Mouse (Mus musculus) urinary bladder, postnatal 25 days (tissue): Measurements from ENCODE around the gene Hddc3.

ENCODE experiments used
- DNase-seq: peaks from one replicate; pipeline ENCODE4 v3.0.0; 2022; ENCODE audit warnings: low spot score

Gene Hddc3

GRCm38 (mm10) chr7:80334848-80335247 lies 8.1 kb upstream of the Hddc3 start:
- DNase-seq: no peak

DNA sequence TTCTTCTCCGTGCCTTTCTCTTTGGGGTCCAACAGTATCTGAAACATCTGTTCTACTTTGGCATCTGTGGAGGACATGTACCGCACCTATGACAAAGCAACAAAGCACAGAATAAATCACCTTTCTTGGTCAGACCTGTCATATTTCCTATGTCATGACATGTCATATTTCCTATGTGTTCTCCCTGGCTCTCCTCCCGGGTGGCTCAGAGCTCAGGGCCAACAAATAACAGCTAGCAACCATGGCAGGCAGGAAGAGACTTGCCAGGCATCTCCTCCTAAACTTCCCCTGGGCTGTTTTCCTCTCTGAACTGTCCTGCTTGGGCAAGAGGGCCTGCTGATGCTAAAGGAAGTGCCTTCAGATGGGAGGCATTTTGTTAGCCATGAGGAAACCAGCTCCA lies 6.0 kb upstream of the Hddc3 start:
- DNase-seq: no peak

GRCm38 (mm10) chr7:80339371-80339770 lies 3.5 kb upstream of the Hddc3 start:
- DNase-seq: peak; percentile 32

DNA sequence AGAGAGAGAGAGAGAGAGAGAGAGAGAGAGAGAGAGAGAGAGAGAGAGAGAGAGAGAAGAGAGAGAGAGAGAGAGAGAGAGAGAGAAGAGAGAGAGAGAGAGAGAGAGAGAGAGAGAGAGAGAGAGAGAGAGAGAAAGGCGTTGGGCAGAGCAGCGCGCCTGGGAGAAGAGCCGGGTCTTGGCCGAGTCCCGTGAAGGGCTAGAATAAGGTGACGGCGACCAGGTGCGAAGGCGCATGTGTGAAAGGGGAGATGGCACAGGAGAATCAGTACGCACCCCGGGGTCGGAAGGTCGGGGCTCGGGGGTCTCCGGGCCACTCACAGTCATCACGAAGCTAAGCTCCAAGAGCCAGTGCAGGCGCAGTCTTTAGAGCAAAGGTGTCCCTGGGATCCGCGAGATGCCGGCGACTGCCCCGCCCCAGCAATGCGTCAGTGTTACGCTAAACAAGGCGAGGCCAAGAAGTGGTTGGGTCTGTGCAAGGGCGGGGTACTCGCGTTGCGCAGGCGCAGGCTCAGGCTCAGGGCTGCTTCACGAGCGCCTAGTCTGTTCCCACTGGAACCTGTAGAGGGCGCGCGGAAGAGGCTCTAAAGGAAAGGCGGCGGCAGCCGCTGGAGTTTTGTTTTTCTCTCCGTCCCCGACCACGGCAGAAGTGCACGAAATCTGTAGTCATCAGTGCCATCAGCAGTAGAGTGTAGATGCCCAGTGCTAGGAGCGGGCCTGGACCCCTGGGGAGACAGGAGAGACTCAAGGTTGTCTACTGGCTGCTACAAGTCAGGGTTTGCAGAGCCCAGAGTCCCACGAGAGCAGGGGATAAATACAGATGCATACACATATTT lies 2.9 kb upstream of the Hddc3 start:
- DNase-seq: peak; percentile 98

- peak; percentile 41 for DNase-seq
These were observed 2.1 kb upstream of the Hddc3 start, which contains the start of gene Unc45a for GRCm38 (mm10) chr7:80340793-80341192. Unc45a (minus strand) TSS chr7:80341005.

DNA sequence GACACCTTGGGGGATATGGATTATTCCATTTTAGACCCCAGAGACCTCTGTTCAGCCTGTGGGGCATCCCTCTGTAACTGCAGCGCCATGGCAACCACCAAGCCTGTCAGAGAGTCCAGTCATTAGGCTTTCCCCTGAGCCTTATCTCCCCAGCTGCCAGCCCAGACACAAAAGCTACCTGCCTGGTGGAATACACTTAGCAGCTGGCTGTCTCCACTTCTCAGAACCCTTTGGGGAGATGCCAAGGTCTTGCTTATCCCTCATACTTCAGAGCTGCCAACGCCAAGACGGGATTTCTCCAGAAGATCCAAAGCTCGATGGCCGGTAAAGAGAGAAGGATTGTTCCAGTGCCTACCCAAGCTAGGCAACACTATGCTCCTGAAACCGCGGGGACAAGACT lies 1.1 kb upstream of the Hddc3 start:
- DNase-seq: no peak

DNA sequence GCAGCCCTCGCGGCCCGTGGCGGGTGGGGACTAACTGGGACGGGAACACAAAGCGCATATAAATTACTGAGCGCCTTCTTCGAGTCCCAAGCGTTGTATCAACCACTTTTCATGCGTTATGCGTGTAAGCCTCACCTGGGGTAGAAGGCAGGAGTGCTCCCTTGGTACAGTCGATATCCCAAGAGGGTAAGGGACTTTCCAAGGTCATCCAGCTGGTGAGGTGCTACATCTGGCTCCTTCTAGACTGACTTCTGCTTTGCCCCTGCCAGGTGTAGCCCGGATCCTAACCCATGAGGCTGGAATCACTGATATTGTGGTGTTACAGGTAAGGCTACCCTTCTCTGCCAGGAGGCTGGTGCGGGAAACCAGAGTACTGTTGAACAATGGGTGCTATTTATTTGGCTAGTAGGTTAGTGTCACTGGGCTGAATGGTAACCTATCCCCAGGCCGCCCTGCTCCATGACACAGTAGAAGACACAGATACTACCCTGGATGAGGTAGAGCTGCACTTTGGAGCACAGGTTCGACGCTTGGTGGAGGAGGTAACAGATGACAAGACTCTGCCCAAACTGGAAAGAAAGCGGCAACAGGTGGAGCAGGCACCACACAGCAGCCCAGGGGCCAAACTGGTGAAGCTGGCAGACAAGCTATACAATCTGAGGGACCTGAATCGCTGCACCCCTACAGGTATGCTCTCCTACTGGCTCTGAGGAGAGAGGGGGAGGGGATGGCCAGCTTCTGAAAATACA lies 540 bp downstream of the Hddc3 start:
- DNase-seq: no peak

- DNase-seq: no peak
These were observed 3.3 kb downstream of the Hddc3 start for GRCm38 (mm10) chr7:80346173-80346572.

DNA sequence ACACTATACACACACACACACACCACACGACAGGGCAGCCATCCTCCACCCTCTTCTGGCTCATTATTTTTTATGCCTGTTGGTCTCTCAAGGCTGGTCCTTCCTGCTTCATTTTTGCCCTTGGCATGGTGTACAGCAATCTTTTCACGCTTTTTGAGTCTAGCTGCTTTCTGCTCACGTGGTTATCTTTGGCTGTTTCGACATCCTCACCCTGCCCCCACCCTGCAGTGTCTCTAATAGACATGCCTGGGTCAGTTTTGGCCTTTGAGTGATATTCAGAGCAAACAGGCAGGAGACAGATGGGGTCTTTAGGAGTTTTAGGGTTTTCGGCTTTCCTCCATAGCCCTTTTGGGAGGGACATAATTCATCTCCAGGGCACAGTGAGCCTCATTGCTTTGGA lies 3.9 kb downstream of the Hddc3 start:
- DNase-seq: no peak

DNA sequence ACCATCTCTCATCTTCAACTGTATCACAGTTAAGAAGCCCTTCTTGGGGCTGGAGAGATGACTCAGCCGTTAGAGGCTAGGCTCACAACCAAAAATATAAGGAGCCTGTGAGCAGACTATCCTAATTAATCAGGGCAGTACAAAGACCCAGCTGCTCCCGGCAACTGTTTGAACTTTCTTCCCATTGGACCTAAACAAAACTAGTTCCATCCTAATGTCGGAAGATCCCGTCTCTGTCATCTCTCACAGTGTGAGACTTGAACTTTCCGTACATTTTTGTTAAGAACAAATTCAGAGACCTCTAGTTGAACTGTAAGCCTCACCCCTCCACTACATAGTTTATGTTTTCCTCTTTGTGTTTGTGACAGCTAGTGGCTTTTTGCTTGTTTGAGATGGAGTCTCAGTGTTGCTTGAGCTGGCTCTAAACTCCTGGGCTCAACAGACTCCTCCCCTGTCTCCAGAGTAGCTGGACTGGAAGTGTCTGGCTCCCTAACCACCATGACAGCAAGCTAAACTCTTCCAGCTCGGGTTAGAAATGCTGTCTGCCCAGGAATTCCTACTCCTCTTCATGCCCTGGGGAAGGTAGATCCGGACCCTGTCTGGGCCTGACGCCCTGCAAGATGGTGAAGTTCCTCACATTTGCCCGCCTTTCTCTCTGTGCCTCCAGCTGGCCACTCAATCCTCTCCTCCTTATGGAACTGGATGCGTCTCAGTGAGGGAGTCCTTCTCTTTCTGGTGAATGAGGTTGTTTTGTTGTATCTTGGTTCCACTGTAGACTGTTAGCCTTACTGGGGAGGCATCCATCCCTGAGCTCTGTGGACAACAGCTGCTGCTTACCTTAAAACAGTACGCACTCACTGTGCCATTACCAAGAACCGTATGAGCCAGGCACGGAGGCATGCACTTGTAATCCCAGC lies 5.0 kb downstream of the Hddc3 start:
- DNase-seq: no peak

GRCm38 (mm10) chr7:80350808-80351207 lies 7.9 kb downstream of the Hddc3 start:
- no peak for DNase-seq

GRCm38 (mm10) chr7:80352920-80353319 lies 10.0 kb downstream of the Hddc3 start:
- no peak for DNase-seq

DNA sequence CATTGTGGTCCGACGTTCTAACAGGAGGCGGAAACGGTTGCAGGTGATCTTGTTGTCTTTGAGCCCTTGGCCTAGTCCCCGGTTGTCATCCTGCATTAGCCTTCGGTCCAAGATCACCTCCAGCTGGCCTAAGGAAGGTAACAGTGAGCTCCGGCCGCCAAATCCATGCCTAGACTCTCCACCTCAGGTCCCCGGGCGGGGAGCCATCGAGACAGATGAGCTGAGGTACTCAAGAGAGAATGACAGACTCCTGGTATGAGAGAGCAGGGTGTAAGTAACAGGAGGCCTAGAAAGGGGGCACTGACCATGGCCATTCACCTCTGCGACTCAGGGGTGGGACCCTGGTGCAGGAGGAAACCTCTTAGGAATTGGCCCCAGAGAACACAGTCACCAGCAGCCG lies 13.4 kb downstream of the Hddc3 start:
- no peak for DNase-seq

- no peak for DNase-seq
These were observed 14.3 kb downstream of the Hddc3 start for GRCm38 (mm10) chr7:80357156-80357555.

DNA sequence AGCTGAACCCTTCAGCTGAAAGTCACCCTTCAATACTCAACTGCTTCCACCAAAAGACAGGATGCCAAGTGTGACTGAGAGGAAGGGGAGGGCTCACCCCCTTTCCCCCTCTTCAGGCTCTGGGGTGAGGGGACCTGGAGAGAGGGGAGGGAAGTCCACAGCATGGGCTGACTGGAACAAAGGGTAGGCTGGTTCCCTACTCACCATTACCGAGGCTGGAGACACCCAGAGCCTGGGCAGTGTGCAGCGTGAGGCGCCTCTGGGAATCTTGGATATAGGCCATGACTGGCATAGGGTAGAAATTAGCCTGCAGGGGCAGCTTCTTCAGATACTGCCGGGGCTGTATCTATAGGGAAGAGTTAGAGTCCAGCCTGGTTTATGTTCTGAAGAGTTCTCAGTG lies 15.1 kb downstream of the Hddc3 start:
- no peak for DNase-seq

DNA sequence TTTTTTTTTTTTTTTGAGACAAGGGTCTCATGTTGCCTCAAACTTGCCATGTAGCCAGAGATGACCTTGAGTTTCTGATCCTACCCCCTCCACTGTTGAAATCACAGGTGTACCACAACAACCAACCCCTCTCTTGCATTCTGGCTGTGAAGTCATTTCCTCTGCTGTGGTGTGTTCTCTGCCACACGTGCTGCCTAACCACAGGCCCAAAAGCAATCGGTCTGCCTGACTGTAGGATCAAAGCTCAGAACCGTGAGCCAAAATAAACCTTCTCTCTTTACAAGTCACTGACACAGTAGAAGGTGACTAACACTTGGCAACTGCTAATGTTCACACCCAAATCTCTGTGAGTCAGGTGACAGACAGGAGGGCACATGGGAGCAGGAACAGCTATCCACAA lies 17.5 kb downstream of the Hddc3 start:
- DNase-seq: no peak

DNA sequence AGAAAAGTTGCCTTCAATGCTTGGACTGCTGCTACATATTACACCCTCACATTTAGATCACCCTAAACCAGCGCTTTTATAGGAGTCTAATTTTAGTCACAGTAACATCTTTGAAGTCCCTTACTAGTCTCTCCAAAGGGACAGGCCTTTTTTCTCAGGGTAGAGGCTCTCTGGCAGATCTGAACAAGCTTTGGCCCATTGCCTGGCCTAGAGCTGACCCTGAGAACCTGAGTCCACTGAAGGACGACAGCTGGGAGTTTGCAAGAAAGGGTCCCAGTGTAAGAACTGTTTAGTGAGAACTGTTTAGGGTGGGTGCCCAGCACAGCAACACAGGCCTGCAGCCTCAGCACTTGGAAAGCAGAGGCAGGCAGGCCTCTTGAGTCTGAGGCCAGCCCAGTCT lies 22.9 kb downstream of the Hddc3 start:
- no peak for DNase-seq

DNA sequence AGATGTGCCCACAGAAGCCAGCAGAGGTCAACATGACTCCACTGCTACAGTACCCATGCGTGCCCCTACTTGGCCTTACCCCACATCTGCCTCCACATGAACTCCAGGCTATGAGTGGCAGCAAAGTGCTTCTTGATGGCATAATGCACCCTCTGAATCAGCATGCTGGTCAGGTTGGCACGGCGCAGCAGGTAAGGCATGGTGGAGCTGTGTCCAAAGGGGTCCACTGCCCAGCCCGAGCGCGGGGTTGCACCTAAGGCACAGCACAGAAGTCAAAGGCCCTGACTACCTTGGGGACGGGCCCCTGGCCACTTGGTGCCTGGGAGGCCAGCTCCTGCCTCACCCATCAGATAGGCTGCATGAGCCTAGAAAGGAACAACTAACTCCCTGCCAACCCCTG lies 24.3 kb downstream of the Hddc3 start:
- no peak for DNase-seq

DNA sequence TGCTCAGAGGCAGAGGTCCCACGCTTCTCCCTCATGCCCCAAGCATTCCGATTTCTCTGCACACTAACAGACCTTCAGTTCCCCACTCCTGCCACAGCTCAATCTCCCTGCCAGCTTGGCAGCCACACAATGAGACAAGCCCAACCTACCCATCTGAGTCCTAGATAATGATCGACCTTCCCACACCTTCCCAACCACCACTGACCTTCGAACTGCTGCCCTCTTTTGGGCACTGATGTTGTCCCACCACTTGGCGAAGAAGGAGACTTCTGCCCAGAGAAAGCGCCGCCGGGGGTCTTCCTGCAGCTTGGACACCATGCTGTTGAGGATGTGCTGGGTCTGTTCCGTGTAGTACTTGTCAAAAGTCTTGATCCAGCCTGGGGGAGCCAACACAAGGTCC lies 25.1 kb downstream of the Hddc3 start:
- DNase-seq: no peak

GRCm38 (mm10) chr7:80368635-80369421 lies 25.9 kb downstream of the Hddc3 start:
- no peak for DNase-seq

GRCm38 (mm10) chr7:80369461-80369860 lies 26.6 kb downstream of the Hddc3 start:
- no peak for DNase-seq
